In genomic region chr12:16016621-16017020, GRCm38 (mm10) we compare ENCODE assay signal across 16 mouse cellular contexts.
"Had no signal": no experiment of that assay in that cellular context is flagged by ENCODE, and none has a peak within 500 bp of the region (broad histone marks: within the 10 kb centered on the region; RNA-seq: fewer than 3 reads in every experiment).

No protein-coding gene starts in this region.

- H3K36me3 ChIP-seq: limb, embryonic 10.5 days; limb, embryonic 13.5 days; liver, embryonic 13.5 days; neural tube, embryonic 13.5 days had no signal

- H3K9ac ChIP-seq: limb, embryonic 13.5 days; liver, embryonic 13.5 days; neural tube, embryonic 13.5 days had no signal

- H3K9me3 ChIP-seq: limb, embryonic 10.5 days; limb, embryonic 13.5 days; liver, embryonic 13.5 days; neural tube, embryonic 13.5 days had no signal

- H3K4me3 ChIP-seq: limb, embryonic 10.5 days; limb, embryonic 13.5 days; liver, embryonic 13.5 days; myocyte; neural tube, embryonic 13.5 days had no signal

- H3K4me2 ChIP-seq: limb, embryonic 13.5 days; liver, embryonic 13.5 days; midbrain, embryonic 11.5 days; neural tube, embryonic 13.5 days had no signal

- H3K27me3 ChIP-seq: limb, embryonic 13.5 days; liver, embryonic 13.5 days; neural tube, embryonic 13.5 days had no signal

- DNase-seq: kidney, adult 9 months; kidney, postnatal 14 days; kidney, postnatal 4 days; liver; liver, embryonic 13.5 days; lung, adult 2 months; lung, postnatal 14 days; lung, postnatal 4 days; midbrain, embryonic 14.5 days; right cerebral cortex, postnatal 4 days; thymus, postnatal 25 days had no signal

- H3K27ac ChIP-seq: limb, embryonic 10.5 days; limb, embryonic 13.5 days; liver, embryonic 13.5 days; neural tube, embryonic 13.5 days had no signal
